Mouse (Mus musculus) CH12F3 (cell line): ENCODE measurements around the gene Itpr3.

Source experiments
- in situ Hi-C: fragments of 300-500 bp; cut with MboI; formaldehyde crosslinking; loops from 2 replicates; pipeline ENCODE4 v1.14.3; 2020; ENCODE audit warnings: low sequenced_read_pairs

The Itpr3 gene

DNA sequence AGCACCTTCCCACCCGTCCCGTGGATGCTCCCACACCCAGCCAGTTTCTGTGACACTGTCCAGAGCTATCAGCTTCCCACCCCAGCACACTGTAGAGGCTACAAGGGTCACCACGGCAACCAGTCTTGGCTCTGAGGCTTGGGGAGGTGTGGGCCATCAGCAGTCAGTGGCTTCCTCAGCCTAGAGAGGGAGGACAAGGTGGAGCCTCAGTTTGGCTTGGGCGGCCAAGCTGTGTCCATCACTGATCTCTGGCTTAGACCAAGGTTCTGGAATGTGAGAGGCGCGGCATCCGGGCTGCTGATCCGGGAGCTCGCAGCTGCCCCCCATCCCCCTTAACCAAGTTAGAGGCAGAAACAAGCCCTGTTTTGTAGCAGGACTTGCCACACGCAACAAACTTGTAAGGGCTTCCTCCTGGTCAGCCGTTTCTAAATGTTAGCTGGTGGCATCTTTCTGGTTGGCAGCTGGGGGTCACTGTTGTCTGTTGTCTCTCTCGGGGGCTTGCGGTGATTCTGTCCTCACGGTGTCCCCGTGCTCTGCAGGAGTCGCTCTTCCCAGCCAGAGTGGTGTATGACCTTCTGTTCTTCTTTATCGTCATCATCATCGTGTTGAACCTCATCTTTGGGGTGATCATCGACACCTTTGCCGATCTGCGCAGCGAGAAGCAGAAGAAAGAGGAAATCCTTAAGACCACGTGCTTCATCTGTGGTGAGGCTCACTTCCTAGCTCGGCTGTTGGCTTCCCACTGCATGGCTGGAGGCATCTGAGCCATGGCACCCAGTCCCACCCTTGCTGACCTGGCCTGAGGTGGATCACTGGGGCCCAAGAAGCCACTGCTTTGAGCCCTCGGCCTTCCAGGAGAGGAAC lies 61.8 kb downstream of the Itpr3 start:
- in situ Hi-C loops = no loop called here

DNA sequence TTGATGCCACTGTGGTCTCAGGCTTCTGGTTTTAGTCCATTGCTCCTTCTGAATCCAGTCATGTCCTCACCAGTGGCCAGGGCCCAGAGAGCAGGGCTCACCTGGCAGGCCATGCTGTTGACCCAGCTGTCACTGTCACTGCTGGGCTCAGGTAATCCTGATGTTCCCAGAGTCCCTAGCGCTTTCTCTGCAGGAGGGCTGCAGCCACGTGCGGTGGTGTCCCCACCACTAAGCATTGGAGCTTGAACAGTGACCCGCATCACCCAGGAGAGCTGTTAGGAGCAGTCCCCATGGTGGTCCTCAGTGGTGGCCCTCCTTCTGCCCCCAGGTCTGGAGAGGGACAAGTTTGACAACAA lies 62.4 kb downstream of the Itpr3 start:
- in situ Hi-C loops = no loop called here

- in situ Hi-C loops = no loop called here
These were observed 62.9 kb downstream of the Itpr3 start for GRCm38 (mm10) chr17:27119954-27120353.

DNA sequence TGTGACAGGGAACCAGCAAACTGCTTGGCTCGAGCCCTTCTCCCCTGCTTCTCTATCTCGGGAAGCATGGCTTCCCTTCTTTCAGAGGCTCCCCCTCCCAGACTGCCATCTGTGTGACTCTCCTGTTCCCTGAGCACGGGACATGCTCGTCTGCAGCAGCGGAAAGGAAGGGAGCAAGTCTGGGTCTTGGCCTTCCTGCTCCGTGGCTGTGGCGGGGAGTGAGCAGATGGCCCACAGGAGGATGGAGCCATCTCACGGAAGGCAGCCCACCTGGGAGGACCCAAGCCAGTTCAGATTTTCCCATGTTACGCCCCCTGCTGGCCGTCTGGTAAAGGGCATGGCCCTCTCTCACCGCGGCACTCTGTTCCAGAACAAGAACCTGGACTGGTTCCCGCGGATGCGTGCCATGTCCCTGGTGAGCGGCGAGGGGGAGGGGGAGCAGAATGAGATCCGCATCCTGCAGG lies 63.5 kb downstream of the Itpr3 start:
- in situ Hi-C loops = no loop called here

GRCm38 (mm10) chr17:27121266-27121665 lies 64.2 kb downstream of the Itpr3 start:
- in situ Hi-C loops = no loop called here

DNA sequence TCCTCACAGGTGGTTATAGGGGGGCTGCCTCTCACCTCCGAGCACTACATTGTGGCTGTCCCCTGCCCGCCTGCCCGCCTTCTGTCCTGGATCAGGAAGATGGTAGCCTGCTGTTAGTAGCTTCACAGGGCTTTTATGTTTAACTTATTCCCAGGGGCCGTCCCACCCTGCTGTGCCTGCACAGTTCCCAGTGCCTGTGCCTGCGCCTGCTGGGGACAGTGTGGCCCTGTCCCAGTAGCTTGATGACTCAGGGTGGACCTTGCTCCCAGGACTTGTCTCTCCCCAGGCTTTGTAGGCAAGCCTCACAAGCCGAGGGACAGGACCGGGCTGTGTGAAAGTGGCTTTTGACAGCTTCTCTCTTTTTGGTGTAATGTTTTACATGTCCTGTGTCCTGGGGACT lies 64.7 kb downstream of the Itpr3 start:
- in situ Hi-C loops = no loop called here

DNA sequence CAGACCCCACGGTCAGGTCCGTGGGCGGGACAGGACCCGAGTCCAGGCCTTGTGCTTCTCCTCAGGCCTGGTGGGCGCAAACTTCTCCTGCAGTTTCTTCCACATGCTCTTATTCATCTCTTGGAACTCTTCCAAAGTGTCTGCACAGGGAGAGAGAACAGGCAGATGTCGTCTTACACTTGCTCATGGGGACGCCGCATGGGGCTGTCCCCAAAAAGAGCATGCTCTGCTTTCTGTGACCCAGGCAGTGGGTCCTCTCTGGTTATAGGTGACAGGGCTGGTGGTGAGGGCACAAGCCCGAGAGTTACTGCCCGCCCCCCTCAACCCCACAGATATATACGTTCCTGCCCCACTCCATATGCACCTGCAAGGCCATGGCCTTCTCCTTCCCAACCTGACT lies 65.6 kb downstream of the Itpr3 start:
- in situ Hi-C loops = no loop called here

DNA sequence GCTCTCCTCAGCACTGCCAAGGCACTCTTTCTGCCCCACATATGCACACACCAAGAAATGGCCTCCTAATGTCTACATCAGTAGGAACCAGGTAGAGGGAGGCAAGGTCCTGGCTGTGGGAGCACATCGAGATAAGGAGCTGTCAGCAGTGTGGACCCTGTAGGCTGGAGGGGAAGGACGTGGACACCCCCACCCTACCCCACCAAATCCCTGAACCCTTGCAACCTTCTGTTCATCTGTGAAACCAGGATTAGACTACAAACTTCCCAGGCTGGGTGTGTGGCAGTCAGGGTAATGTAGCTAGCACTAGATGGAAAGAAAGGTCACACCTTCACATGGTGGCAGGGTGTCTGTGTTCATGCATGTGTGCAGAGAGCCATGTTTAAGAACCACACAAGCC lies 66.0 kb downstream of the Itpr3 start:
- in situ Hi-C loops = no loop called here

DNA sequence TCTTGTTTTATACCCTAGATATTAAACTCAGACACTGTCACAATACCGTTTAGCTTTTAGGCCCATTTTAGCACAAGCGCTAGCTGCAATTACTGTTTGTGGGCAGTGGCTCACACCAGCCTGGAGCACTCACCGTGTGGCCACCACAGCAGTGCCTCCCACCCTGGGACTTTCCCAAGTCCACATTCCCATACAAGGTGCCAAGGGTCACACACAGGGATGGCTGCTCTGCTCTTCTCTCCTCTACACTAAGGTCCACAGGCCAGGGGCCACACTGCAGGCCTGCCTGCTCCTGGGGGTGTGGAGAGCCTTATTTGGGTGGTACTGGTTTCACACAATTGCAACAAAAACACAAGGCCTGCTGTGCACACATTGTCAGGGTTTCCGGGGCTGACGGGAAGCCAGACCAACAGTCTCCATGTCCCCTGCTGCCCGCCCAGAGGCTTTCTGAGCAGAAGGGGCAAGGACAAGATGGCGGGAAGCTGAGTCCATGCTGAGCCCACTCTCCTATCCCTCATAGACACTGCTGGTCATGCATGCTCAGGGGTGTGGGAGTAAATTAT lies 66.8 kb downstream of the Itpr3 start:
- in situ Hi-C loops = no loop called here

DNA sequence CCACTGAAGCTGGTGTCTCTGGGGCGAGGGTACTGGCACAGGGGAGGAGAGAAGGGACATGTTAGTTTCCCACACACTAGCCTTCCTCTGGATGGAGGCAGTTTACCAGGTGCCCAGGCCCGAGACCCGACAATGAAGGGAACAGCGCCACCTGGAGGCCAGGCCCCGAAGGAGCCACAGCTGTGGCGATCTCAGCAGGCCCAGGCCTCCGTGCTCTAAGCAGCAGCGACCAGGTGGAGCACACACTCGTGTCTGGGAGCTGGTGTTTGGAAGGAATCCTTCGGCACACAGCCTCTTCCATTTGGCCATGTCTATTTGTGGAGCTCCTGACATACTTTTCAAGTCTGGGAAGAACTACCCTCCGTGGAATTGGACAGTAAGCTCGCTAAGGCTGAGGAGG lies 68.1 kb downstream of the Itpr3 start:
- in situ Hi-C loops = no loop called here

- in situ Hi-C loops = no loop called here
These were observed 68.6 kb downstream of the Itpr3 start for GRCm38 (mm10) chr17:27125669-27126202.

DNA sequence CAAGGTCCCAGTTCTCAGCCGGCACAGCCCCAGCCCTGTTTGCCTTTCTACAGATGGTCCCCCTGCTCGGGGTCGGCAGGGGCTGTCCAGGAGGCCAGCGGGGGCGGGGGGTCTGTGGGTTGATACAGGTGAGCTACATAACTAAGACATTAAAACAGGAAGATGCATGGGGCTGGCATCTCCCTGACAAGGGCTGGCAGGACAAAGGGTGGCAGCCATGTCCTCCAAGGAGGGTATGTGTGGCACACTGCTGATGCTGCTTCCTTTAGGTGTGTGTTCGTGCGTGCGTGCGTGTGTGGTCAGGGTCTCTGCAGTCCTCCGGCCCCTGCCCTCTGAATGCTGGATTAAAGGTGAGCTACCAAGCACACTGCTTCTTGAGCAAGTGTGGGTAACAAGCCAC lies 69.9 kb downstream of the Itpr3 start:
- in situ Hi-C loops = no loop called here

- in situ Hi-C loops = no loop called here
These were observed 71.1 kb downstream of the Itpr3 start for GRCm38 (mm10) chr17:27128189-27128588.

DNA sequence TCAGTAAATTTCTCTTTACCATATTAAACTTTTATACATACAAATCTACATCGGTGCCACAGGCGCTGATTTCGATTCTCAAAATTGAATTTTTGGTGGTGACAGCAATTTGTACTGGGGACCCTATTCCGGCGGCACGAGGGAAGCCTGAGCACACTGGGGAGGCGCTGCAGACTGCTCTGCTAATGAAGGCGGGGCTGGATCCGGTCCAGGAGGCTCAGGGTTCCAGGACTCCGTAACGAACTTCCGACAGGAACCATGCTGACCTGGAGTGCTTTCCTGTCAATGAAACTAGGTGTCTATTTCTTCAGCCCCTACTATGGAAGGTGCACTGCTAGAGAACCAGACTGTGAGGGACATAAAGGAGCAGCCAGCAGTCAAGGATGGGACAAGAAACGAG lies 72.2 kb downstream of the Itpr3 start:
- in situ Hi-C loops = no loop called here

GRCm38 (mm10) chr17:27129819-27130218 lies 72.7 kb downstream of the Itpr3 start:
- in situ Hi-C loops = no loop called here

DNA sequence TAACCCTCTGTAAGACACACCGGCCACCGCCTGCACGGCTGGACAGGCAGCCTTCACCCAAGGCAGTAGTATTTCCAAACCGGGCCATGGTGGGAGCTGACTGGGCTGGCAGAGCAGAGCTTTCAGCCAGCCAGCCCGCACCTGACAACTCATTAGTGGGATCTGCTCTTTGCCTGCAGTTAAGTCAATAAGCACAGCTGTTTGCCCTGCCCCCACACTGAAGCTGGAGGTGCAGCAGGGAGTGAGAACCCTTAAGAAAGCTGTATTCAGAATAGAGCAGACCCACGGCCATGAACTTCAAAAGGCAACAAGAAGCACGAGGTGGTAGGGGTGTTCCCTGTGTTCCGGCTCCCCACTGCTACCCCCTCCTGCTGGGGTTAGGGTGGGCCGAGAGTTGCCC lies 73.1 kb downstream of the Itpr3 start:
- in situ Hi-C loops = no loop called here

GRCm38 (mm10) chr17:27131240-27131665 lies 74.1 kb downstream of the Itpr3 start:
- in situ Hi-C loops = no loop called here

GRCm38 (mm10) chr17:27132238-27132637 lies 75.1 kb downstream of the Itpr3 start:
- in situ Hi-C loops = no loop called here

DNA sequence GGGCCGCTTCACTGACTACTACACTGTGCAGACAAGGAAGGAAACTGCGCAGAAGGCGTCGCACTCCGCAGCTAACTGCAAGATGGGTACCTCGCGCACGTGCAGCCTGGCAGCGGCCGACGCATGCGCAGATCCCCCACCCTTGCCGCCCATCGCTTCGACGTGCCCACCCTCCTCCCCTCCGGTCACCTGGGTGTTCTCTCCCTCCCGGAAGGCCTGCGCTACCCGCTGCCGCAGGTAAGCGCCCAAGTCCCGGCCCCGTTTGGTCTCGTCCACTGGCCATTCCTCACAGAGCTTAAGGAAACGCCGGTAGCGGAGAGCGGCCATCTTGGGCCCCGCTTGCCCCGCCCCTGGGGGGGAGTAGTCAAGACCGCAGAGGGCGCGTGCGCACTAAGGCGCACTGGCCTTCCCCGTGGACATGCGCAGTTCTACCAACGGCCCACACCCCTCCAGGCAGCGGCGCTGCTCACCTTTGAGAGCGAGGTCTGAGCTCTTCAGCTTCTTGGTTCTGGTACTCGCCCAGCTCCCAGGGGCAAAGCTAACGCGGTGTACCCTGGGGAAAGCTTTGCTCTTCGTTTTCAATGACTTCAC lies 76.5 kb downstream of the Itpr3 start, which contains the start of gene Uqcc2:
Uqcc2 (minus strand) TSS at position 366 of the 591 bp plus-strand sequence.
- in situ Hi-C loops = no loop called here

DNA sequence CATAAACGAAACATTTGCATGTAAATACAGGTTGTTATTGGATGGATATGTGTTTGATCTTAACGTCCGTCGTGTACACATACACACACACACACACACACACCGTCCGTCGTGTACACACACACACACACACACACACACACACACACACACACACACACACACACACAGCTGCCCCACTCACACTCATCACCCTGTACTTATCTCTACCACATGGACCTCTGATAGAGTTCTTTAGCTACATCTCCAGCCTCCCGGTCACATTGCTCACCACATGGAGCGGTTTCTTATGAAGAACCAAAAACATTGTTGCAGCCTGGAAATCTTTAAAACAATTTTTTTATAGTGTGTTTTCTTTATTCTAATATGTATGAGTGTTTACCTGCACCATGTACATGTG lies 77.1 kb downstream of the Itpr3 start:
- in situ Hi-C loops = no loop called here

DNA sequence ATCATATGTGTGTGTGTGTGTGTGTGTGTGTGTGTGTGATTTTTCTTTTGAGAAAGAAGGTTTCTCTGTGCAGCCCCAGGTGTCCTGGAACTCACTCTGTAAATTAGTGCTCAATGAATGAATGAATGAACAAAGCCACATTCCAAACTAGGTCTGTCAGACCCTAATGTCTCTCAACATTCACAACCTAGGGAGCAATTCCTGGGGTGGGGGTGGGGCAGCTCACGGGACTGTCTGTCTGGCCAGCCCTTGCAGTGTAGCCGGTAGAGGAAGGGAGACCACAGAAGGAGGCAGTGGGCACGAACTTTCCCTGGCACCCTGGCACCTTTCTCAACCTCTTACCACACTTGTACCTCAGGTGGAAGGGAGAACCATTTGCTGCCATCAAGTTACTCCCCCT lies 77.6 kb downstream of the Itpr3 start:
- in situ Hi-C loops = no loop called here

- in situ Hi-C loops = no loop called here
These were observed 81.3 kb downstream of the Itpr3 start for GRCm38 (mm10) chr17:27138396-27138795.
